Mouse (Mus musculus) erythroblast, embryonic 14.5 days (primary cell): ENCODE data around the gene Poldip3. TPM values are rescaled to one million over a fixed set of nuclear protein-coding genes. Genes with fewer than 3 reads are reported as not detected.
A peak's percentile ranks its signal among the peaks of the same experiment; 100 is the strongest.

Experiments used
- H3K27me3 ChIP-seq: 2 replicates; pipeline ENCODE4 v1.6.1; 2012; ENCODE audit warnings: inconsistent platforms; ENCODE audit not compliant: control insufficient read depth
- H3K36me3 ChIP-seq: 2 replicates; pipeline ENCODE4 v1.6.1; 2012; ENCODE audit warnings: mild to moderate bottlenecking, inconsistent platforms; ENCODE audit not compliant: control insufficient read depth
- H3K4me1 ChIP-seq: 2 replicates; pipeline ENCODE4 v1.6.1; 2012; ENCODE audit warnings: inconsistent platforms; ENCODE audit not compliant: control insufficient read depth
- H3K4me3 ChIP-seq: replicated peaks from 2 replicates; pipeline ENCODE3; 2012; ENCODE audit warnings: moderate library complexity, mild to moderate bottlenecking, inconsistent platforms
- H3K9me3 ChIP-seq: 2 replicates; pipeline ENCODE4 v1.6.1; 2012; ENCODE audit warnings: low read length, inconsistent platforms, mixed read lengths; ENCODE audit not compliant: control insufficient read depth
- GATA1 ChIP-seq: IDR thresholded peaks from 2 replicates; pipeline ENCODE4 v1.6.1; 2012; ENCODE audit warnings: low read length, inconsistent platforms, mixed read lengths
- TAL1 ChIP-seq: IDR thresholded peaks from 3 replicates; pipeline ENCODE4 v1.6.1; 2012; ENCODE audit warnings: low read length, inconsistent platforms, mixed read lengths
- polyA plus RNA-seq: library from polyadenylated mRNA; stranded (reverse); fragments of >175 nt; gene quantifications from 2 replicates; pipeline ENCODE4 v1.2.3, GENCODE M21; 2012

The Poldip3 gene
- polyA plus RNA-seq, 1 experiment: 8.4 TPM

GRCm38 (mm10) chr15:83099533-83100331 lies 49.5 kb downstream of the Poldip3 start:
- H3K36me3 ChIP-seq: no peaks in the 10 kb centered on the region
- peaks cover 16% of the 10 kb centered on the region for H3K27me3 ChIP-seq
- TF ChIP-seq TAL1: no peak
- no peak for TF ChIP-seq GATA1
- no peaks in the 10 kb centered on the region for H3K9me3 ChIP-seq
- H3K4me1 ChIP-seq: peaks cover 17% of the 10 kb centered on the region
- peak overlapping the region; percentile 75 for H3K4me3 ChIP-seq

DNA sequence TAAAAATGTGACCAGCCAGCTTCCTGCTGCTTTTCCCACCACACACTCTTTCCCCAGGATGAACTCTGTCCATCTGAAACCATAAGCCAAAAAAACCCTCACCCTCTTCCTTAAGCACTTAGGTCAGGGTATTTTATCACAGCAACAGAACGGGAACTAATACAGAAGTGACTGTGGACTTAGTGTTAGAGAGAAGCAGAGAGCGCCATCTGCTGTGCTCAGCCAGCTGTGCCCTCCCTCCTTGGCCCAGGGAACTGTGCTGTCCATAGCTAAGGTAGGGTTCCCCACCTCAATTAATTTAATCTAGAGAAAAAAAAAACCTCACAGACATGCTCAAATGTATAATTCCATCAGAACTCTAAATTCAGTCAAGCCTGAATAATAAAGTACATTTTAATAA lies 53.2 kb downstream of the Poldip3 start:
- peaks cover 18% of the 10 kb centered on the region for H3K27me3 ChIP-seq
- H3K4me1 ChIP-seq: peaks cover 19% of the 10 kb centered on the region
- TF ChIP-seq TAL1 (no peak), GATA1 (no peak)
- H3K4me3 ChIP-seq: no peak overlapping the region
- no peaks in the 10 kb centered on the region for H3K9me3 ChIP-seq
- H3K36me3 ChIP-seq: no peaks in the 10 kb centered on the region

DNA sequence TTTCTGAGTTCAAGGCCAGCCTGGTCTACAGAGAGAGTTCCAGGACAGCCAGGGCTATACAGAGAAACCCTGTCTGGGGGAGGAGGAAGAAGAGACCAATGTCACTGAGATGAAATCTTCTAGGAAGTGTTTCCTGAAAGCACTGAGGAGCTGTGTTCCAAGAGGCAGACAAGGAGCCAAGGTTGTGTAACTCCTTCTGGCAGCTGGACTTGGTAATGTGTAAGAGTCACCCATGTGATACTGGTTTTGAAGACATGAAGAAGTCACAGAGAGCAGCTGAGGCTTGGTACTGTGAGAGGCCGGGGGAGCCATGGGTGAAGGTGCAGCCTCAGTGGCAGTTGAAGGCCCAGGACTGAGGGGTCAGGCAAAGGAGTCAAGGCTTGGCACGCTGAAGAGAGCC lies 55.5 kb downstream of the Poldip3 start:
- peaks cover 24% of the 10 kb centered on the region for H3K27me3 ChIP-seq

GRCm38 (mm10) chr15:83090874-83091273 lies 58.3 kb downstream of the Poldip3 start:
- TF ChIP-seq GATA1: no peak
- TF ChIP-seq TAL1: no peak
- Histone ChIP-seq H3K9me3 (no peaks in the 10 kb centered on the region), H3K4me3 (no peak overlapping the region), H3K4me1 (peaks cover 10% of the 10 kb centered on the region), H3K27me3 (peaks cover 19% of the 10 kb centered on the region), H3K36me3 (no peaks in the 10 kb centered on the region)

More for the DNA sequence above, 55.5 kb downstream of the Poldip3 start:
- H3K36me3 ChIP-seq: no peaks in the 10 kb centered on the region
- no peaks in the 10 kb centered on the region for H3K9me3 ChIP-seq
- H3K4me1 ChIP-seq: peaks cover 10% of the 10 kb centered on the region
- TF ChIP-seq TAL1: no peak
- no peak for TF ChIP-seq GATA1
- H3K4me3 ChIP-seq: no peak overlapping the region

GRCm38 (mm10) chr15:83089429-83089605 lies 59.9 kb downstream of the Poldip3 start, which contains the start of gene Serhl:
TSS of gene Serhl (plus strand) at chr15:83089506.
- H3K27me3 ChIP-seq: peaks cover 23% of the 10 kb centered on the region
- peaks cover 10% of the 10 kb centered on the region for H3K4me1 ChIP-seq
- H3K4me3 ChIP-seq: no peak within 1 kb of the TSS
- TF ChIP-seq TAL1 (no peak), GATA1 (no peak)
- H3K36me3 ChIP-seq: no peaks in the 10 kb centered on the region
- H3K9me3 ChIP-seq: no peaks in the 10 kb centered on the region

- Histone ChIP-seq H3K4me1 (peaks cover 10% of the 10 kb centered on the region), H3K9me3 (no peaks in the 10 kb centered on the region), H3K4me3 (no peak overlapping the region), H3K36me3 (no peaks in the 10 kb centered on the region), H3K27me3 (peaks cover 23% of the 10 kb centered on the region)
- no peak for TF ChIP-seq GATA1
Measured at GRCm38 (mm10) chr15:83088495-83089428, 60.4 kb downstream of the Poldip3 start.

DNA sequence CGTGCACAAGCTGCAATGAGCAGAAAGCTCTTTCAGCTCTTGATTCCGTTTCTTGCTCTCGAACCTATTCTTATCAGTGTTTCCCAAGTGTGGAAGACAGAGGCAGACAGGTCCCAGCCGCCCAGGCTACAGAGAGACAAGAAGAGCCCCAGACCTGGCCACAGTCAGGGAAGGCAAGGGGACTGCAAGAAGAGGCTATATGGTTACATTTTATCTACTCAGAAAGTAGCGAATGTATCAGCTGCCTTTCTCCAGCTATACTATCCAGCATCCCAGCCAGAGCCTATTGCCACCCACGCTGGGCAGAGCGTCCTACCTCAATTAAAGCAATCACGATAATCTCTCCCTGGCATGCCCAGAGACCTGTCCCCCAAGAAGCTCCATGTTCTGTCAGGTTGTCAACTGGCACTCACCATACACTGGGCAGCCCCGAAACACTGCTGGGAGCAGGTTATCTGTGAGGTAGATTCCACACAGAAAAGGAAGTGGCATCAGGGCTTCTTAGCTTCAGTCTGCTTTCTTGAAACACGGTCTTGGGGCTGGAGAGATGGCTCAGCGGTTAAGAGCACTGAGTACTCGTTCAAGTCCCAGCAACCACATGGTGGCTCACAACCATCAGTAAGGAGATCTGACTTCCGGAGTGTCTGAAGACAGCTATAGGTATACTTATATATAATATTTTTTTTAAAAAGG lies 62.4 kb downstream of the Poldip3 start:
- H3K9me3 ChIP-seq: no peaks in the 10 kb centered on the region
- no peaks in the 10 kb centered on the region for H3K36me3 ChIP-seq
- no peak for TF ChIP-seq TAL1
- TF ChIP-seq GATA1: no peak
- no peak overlapping the region for H3K4me3 ChIP-seq
- H3K27me3 ChIP-seq: peaks cover 22% of the 10 kb centered on the region
- H3K4me1 ChIP-seq: peaks cover 10% of the 10 kb centered on the region

GRCm38 (mm10) chr15:83085901-83086300 lies 63.3 kb downstream of the Poldip3 start:
- Histone ChIP-seq H3K4me1 (peaks cover 7% of the 10 kb centered on the region), H3K9me3 (no peaks in the 10 kb centered on the region), H3K36me3 (no peaks in the 10 kb centered on the region), H3K27me3 (peaks cover 22% of the 10 kb centered on the region), H3K4me3 (no peak overlapping the region)
- TF ChIP-seq TAL1: no peak
- no peak for TF ChIP-seq GATA1

DNA sequence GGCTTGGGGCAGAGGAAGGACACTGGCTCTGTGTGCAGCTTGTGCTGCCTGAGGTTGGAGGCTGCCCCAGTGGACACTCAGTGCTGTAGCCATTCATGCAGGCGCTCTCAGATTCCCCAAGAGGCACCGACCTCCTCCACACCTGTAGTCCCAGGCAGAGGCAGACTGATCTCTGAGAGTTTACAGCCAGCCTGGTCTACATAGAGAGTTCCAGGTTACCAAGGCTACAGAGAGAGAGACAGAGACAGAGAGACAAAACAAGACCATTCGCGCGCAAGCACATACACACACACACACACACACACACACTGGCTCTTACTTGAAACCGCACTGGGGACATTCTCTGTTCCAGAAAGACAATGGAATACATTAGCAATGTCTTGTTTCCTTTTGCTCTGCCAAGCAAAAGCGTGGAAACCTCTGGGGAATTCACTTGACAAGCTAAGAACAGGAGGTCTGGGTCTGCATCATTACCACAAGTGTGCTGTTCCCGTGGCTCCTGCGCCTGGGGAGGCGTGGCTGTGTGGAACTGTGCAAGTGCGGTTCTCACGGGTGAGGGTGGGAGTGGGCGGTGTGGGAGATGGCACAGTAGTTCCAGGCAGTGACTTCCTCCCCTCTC lies 65.1 kb downstream of the Poldip3 start:
- H3K36me3 ChIP-seq: no peaks in the 10 kb centered on the region
- peaks cover 14% of the 10 kb centered on the region for H3K27me3 ChIP-seq
- TF ChIP-seq GATA1 (no peak), TAL1 (no peak)
- peaks cover 3% of the 10 kb centered on the region for H3K4me1 ChIP-seq
- H3K9me3 ChIP-seq: no peaks in the 10 kb centered on the region
- H3K4me3 ChIP-seq: no peak overlapping the region
